Mouse (Mus musculus) forebrain, embryonic 14.5 days (tissue): ENCODE measurements at regions not wholly inside any gene's neighbourhood (a gene's known extent, or its start where the extent isn't known, plus 50 kb on each side); places are given as distances from the start of the nearest gene placed in this dataset.
A peak's percentile ranks its signal among the peaks of the same experiment; 100 is the strongest.

Source experiments
- ATAC-seq: fragments of 200-750 bp; cut with Nextera tagmentation; 2 replicates; pipeline ENCODE4 v1.8.0; 2017; ENCODE audit warnings: mild to moderate bottlenecking, moderate library complexity
- DNase-seq: peaks from one replicate; pipeline ENCODE4 v3.0.0-alpha.2; 2015; ENCODE audit warnings: low spot score
- H3K27ac ChIP-seq: fragments of 300-500 bp; sonication (generic); 2 replicates; pipeline ENCODE4 v1.5.1; 2014; ENCODE audit warnings: low read depth, mild to moderate bottlenecking, control low read depth, low read length, moderate library complexity
- H3K27me3 ChIP-seq: fragments of 300-500 bp; sonication (generic); replicated peaks from 2 replicates; pipeline ENCODE4 v1.6.1; 2014; ENCODE audit warnings: low read length, control low read depth, mixed read lengths; ENCODE audit not compliant: control insufficient read depth, insufficient read depth
- H3K36me3 ChIP-seq: fragments of 300-500 bp; sonication (generic); 2 replicates; pipeline ENCODE4 v1.6.1; 2014; ENCODE audit warnings: low read length, control low read depth; ENCODE audit not compliant: control insufficient read depth, insufficient read depth
- H3K4me1 ChIP-seq: fragments of 300-500 bp; sonication (generic); 2 replicates; pipeline ENCODE4 v1.6.1; 2014; ENCODE audit warnings: antibody characterized with exemption, low read length, control low read depth; ENCODE audit not compliant: control insufficient read depth, insufficient read depth
- H3K4me2 ChIP-seq: fragments of 300-500 bp; sonication (generic); 2 replicates; pipeline ENCODE4 v1.6.1; 2014; ENCODE audit warnings: mild to moderate bottlenecking, control low read depth, low read length
- H3K4me3 ChIP-seq: fragments of 300-500 bp; sonication (generic); 2 replicates; pipeline ENCODE4 v1.5.1; 2014; ENCODE audit warnings: low read depth, low read length, control low read depth
- H3K9ac ChIP-seq: fragments of 300-500 bp; sonication (generic); 2 replicates; pipeline ENCODE4 v1.6.1; 2014; ENCODE audit warnings: mild to moderate bottlenecking, low read length, control low read depth, moderate library complexity
- H3K9me3 ChIP-seq: fragments of 300-500 bp; sonication (generic); replicated peaks from 2 replicates; pipeline ENCODE4 v1.6.1; 2016; ENCODE audit warnings: low read length, control low read depth, mixed read lengths; ENCODE audit not compliant: control insufficient read depth
- WGBS: fragments of 180-500 bp; shearing (Covaris S2); extraction: QIAGEN DNeasy Blood & Tissue Kit; methylation state at CpG from one replicate; pipeline ENCODE4 v1.1.7; 2014; 5-methylcytosine and 5-hydroxymethylcytosine counted together

- 92% methylated on average over 5 of the region's 5 CpGs for WGBS
- no peaks in the 10 kb centered on the region for H3K9me3 ChIP-seq
- no peak overlapping the region for H3K4me2 ChIP-seq
- H3K4me1 ChIP-seq = no peaks in the 10 kb centered on the region
- ATAC-seq = no peak
- no peak overlapping the region for H3K27ac ChIP-seq
- H3K4me3 ChIP-seq = no peak overlapping the region
- no peaks in the 10 kb centered on the region for H3K27me3 ChIP-seq
- no peak overlapping the region for H3K9ac ChIP-seq
- no peaks in the 10 kb centered on the region for H3K36me3 ChIP-seq
- peak; percentile 59 for DNase-seq
Observed at GRCm38 (mm10) chr2:167799629-167800387, 110.2 kb upstream of the Tmem189 start.

GRCm38 (mm10) chr2:167798969-167799513 lies 109.4 kb upstream of the Tmem189 start:
- H3K9ac ChIP-seq = no peak overlapping the region
- H3K27ac ChIP-seq = no peak overlapping the region
- WGBS = 94% methylated on average over 9 of the region's 9 CpGs
- H3K4me1 ChIP-seq = no peaks in the 10 kb centered on the region
- DNase-seq = no peak
- no peak overlapping the region for H3K4me3 ChIP-seq
- no peaks in the 10 kb centered on the region for H3K9me3 ChIP-seq
- no peaks in the 10 kb centered on the region for H3K36me3 ChIP-seq
- H3K4me2 ChIP-seq = no peak overlapping the region
- no peak for ATAC-seq
- H3K27me3 ChIP-seq = no peaks in the 10 kb centered on the region

- Histone ChIP-seq H3K4me2 (no peak overlapping the region), H3K9me3 (no peaks in the 10 kb centered on the region), H3K4me3 (no peak overlapping the region), H3K9ac (no peak overlapping the region), H3K4me1 (no peaks in the 10 kb centered on the region), H3K36me3 (no peaks in the 10 kb centered on the region), H3K27me3 (no peaks in the 10 kb centered on the region), H3K27ac (no peak overlapping the region)
- WGBS = 85% methylated on average over 11 of the region's 11 CpGs
- ATAC-seq (no peak), DNase-seq (no peak)
Observed at GRCm38 (mm10) chr2:167798076-167798782, 108.6 kb upstream of the Tmem189 start.

- Histone ChIP-seq H3K36me3 (no peaks in the 10 kb centered on the region), H3K9ac (no peak overlapping the region), H3K9me3 (no peaks in the 10 kb centered on the region), H3K27me3 (no peaks in the 10 kb centered on the region), H3K27ac (no peak overlapping the region), H3K4me3 (no peak overlapping the region), H3K4me1 (no peaks in the 10 kb centered on the region), H3K4me2 (no peak overlapping the region)
- DNase-seq (no peak), ATAC-seq (no peak)
- WGBS = 86% methylated on average over 7 of the region's 7 CpGs
Observed at GRCm38 (mm10) chr2:167795491-167795890, 105.9 kb upstream of the Tmem189 start.

GRCm38 (mm10) chr2:167793916-167794315 lies 104.3 kb upstream of the Tmem189 start:
- Histone ChIP-seq H3K9me3 (no peaks in the 10 kb centered on the region), H3K4me2 (no peak overlapping the region), H3K36me3 (no peaks in the 10 kb centered on the region), H3K4me3 (no peak overlapping the region), H3K9ac (no peak overlapping the region), H3K27me3 (no peaks in the 10 kb centered on the region), H3K4me1 (no peaks in the 10 kb centered on the region), H3K27ac (no peak overlapping the region)
- WGBS = 93% methylated on average over 2 of the region's 2 CpGs
- DNase-seq (no peak), ATAC-seq (no peak)

GRCm38 (mm10) chr2:167792753-167793152 lies 103.1 kb upstream of the Tmem189 start:
- Histone ChIP-seq H3K4me2 (no peak overlapping the region), H3K27ac (no peak overlapping the region), H3K4me3 (no peak overlapping the region), H3K36me3 (no peaks in the 10 kb centered on the region), H3K9ac (no peak overlapping the region), H3K27me3 (no peaks in the 10 kb centered on the region), H3K9me3 (no peaks in the 10 kb centered on the region), H3K4me1 (no peaks in the 10 kb centered on the region)
- ATAC-seq (no peak), DNase-seq (no peak)
- WGBS = 62% methylated on average over 3 of the region's 3 CpGs

GRCm38 (mm10) chr2:167792330-167792729 lies 102.7 kb upstream of the Tmem189 start:
- DNase-seq = no peak
- no peak overlapping the region for H3K27ac ChIP-seq
- no peaks in the 10 kb centered on the region for H3K4me1 ChIP-seq
- no peak overlapping the region for H3K4me2 ChIP-seq
- H3K9me3 ChIP-seq = no peaks in the 10 kb centered on the region
- no peak for ATAC-seq
- H3K36me3 ChIP-seq = no peaks in the 10 kb centered on the region
- H3K9ac ChIP-seq = no peak overlapping the region
- H3K27me3 ChIP-seq = no peaks in the 10 kb centered on the region
- WGBS = 60% methylated on average over 3 of the region's 3 CpGs
- no peak overlapping the region for H3K4me3 ChIP-seq

- no peak overlapping the region for H3K9ac ChIP-seq
- no peaks in the 10 kb centered on the region for H3K27me3 ChIP-seq
- no peak for DNase-seq
- H3K27ac ChIP-seq = no peak overlapping the region
- H3K36me3 ChIP-seq = no peaks in the 10 kb centered on the region
- no peaks in the 10 kb centered on the region for H3K9me3 ChIP-seq
- no peaks in the 10 kb centered on the region for H3K4me1 ChIP-seq
- 83% methylated on average over 11 of the region's 11 CpGs for WGBS
- no peak overlapping the region for H3K4me3 ChIP-seq
- no peak overlapping the region for H3K4me2 ChIP-seq
- ATAC-seq = no peak
Observed at GRCm38 (mm10) chr2:167789471-167789923, 99.9 kb upstream of the Tmem189 start.

GRCm38 (mm10) chr2:167786951-167787350 lies 97.3 kb upstream of the Tmem189 start:
- H3K4me2 ChIP-seq = no peak overlapping the region
- WGBS = 88% methylated on average over 5 of the region's 5 CpGs
- H3K27me3 ChIP-seq = no peaks in the 10 kb centered on the region
- H3K36me3 ChIP-seq = no peaks in the 10 kb centered on the region
- H3K4me3 ChIP-seq = no peak overlapping the region
- no peak for ATAC-seq
- no peaks in the 10 kb centered on the region for H3K4me1 ChIP-seq
- H3K9me3 ChIP-seq = no peaks in the 10 kb centered on the region
- no peak overlapping the region for H3K9ac ChIP-seq
- H3K27ac ChIP-seq = no peak overlapping the region
- DNase-seq = no peak
